10 mouse cellular contexts compared by ENCODE assay signal in genomic region chr13:49559185-49559584, GRCm38 (mm10). TPM values are rescaled to one million over a fixed set of nuclear protein-coding genes. Genes with fewer than 3 reads are reported as not detected.
DNase-seq lines count a peak whose midpoint lies in the region; ATAC-seq and TF ChIP-seq lines count a peak whose summit lies in the region.
"Had no signal": no experiment of that assay in that cellular context is flagged by ENCODE, and none has a peak within 500 bp of the region (broad histone marks: within the 10 kb centered on the region; RNA-seq: fewer than 3 reads in every experiment).

No protein-coding gene starts in this region.

- no peaks in the 10 kb centered on the region for H3K36me3 ChIP-seq in heart, embryonic 10.5 days
- no peaks in the 10 kb centered on the region for H3K36me3 ChIP-seq in lung, embryonic 14.5 days (ENCODE audit: insufficient read depth)
- H3K36me3 ChIP-seq in neural tube, embryonic 15.5 days, result no peaks in the 10 kb centered on the region
- H3K36me3 ChIP-seq: heart, embryonic 13.5 days had no signal

- no peak overlapping the region for H3K4me2 ChIP-seq in lung, embryonic 14.5 days
- no peak overlapping the region for H3K4me2 ChIP-seq in neural tube, embryonic 15.5 days
- H3K4me2 ChIP-seq: heart, embryonic 13.5 days had no signal

- H3K9me3 ChIP-seq in heart, embryonic 10.5 days, result no peaks in the 10 kb centered on the region
- no peaks in the 10 kb centered on the region for H3K9me3 ChIP-seq in lung, embryonic 14.5 days (ENCODE audit: low read depth, low read length)
- H3K9me3 ChIP-seq in neural tube, embryonic 15.5 days (replicated peaks), result no peaks in the 10 kb centered on the region
- H3K9me3 ChIP-seq: heart, embryonic 13.5 days had no signal

- H3K4me3 ChIP-seq in heart, embryonic 10.5 days, result no peak overlapping the region
- no peak overlapping the region for H3K4me3 ChIP-seq in lung, embryonic 14.5 days (ENCODE audit: low read depth, low read length)
- no peak overlapping the region for H3K4me3 ChIP-seq in neural tube, embryonic 15.5 days (replicated peaks)
- H3K4me3 ChIP-seq: heart, embryonic 13.5 days; myocyte had no signal

- DNase-seq in heart, adult 11 months, result peak; percentile 93
- DNase-seq in heart, embryonic 10.5 days (ENCODE audit: low spot score), result no peak
- peak; percentile 35 for DNase-seq in thymus, postnatal 4 days
- DNase-seq in thymus, adult 18-20 months, result no peak
- DNase-seq in gastrocnemius, postnatal 25 days, result peak; percentile 42
- peak; percentile 67 for DNase-seq in lung, embryonic 14.5 days
- DNase-seq in frontal cortex, postnatal 10 days (ENCODE audit: low spot score in 2 of 2), result no peak

- no peak for ATAC-seq in lung, embryonic 14.5 days (ENCODE audit: insufficient read depth)
- no peak for ATAC-seq in neural tube, embryonic 15.5 days (ENCODE audit: low FRiP score)

- no peaks in the 10 kb centered on the region for H3K27me3 ChIP-seq in heart, embryonic 10.5 days (ENCODE audit: insufficient read depth, poor library complexity, severe bottlenecking)
- H3K27me3 ChIP-seq in lung, embryonic 14.5 days (ENCODE audit: insufficient read depth, low read length), result no peaks in the 10 kb centered on the region
- H3K27me3 ChIP-seq in neural tube, embryonic 15.5 days (replicated peaks), result no peaks in the 10 kb centered on the region
- H3K27me3 ChIP-seq: heart, embryonic 13.5 days had no signal

- no peaks in the 10 kb centered on the region for H3K4me1 ChIP-seq in heart, embryonic 10.5 days
- H3K4me1 ChIP-seq in lung, embryonic 14.5 days (ENCODE audit: insufficient read depth), result no peaks in the 10 kb centered on the region
- H3K4me1 ChIP-seq in neural tube, embryonic 15.5 days, result no peaks in the 10 kb centered on the region
- H3K4me1 ChIP-seq: heart, embryonic 13.5 days had no signal

- no peak overlapping the region for H3K27ac ChIP-seq in heart, embryonic 10.5 days
- no peak overlapping the region for H3K27ac ChIP-seq in lung, embryonic 14.5 days (ENCODE audit: low read depth)
- no peak overlapping the region for H3K27ac ChIP-seq in neural tube, embryonic 15.5 days (replicated peaks)
- H3K27ac ChIP-seq: heart, embryonic 13.5 days had no signal

- WGBS in heart, embryonic 10.5 days, result 38% methylated on average over 2 of the region's 2 CpGs
- WGBS in lung, embryonic 14.5 days, result 35% methylated on average over 2 of the region's 2 CpGs
- WGBS in neural tube, embryonic 15.5 days, result 37% methylated on average over 2 of the region's 2 CpGs

- H3K9ac ChIP-seq in lung, embryonic 14.5 days, result no peak overlapping the region
- no peak overlapping the region for H3K9ac ChIP-seq in neural tube, embryonic 15.5 days (replicated peaks)
- H3K9ac ChIP-seq: heart, embryonic 13.5 days had no signal

- TF ChIP-seq CTCF in lung, embryonic 14.5 days (IDR thresholded peaks at IDR 0.05; ENCODE audit: low read depth), result peak; percentile 63

RNA-seq across cellular contexts. Expression of gene Aspn, which starts 14.9 kb away (rescaled TPM):
- polyA plus RNA-seq in heart, embryonic 10.5 days (2016; fragmentation: Nextera tagmentation; extraction: Ambion mirVana), result 0.21 TPM in 2 replicates
- total RNA-seq in gastrocnemius, postnatal 25 days (2021), result 10 to 100 TPM; 20.3 to 34.4 TPM
- 12.8 and 15.0 TPM in 2 replicates for polyA plus RNA-seq in lung, embryonic 14.5 days (2014; fragmentation: Nextera tagmentation; extraction: Ambion mirVana)
- 6.1 and 6.5 TPM in 2 replicates for polyA plus RNA-seq in neural tube, embryonic 15.5 days (2015; fragmentation: Nextera tagmentation; extraction: Ambion mirVana)

RNA-seq across cellular contexts. Expression of gene Omd, which starts 23.1 kb away (rescaled TPM):
- 0.65 and 1.0 TPM in 2 replicates for polyA plus RNA-seq in heart, embryonic 10.5 days (2016; fragmentation: Nextera tagmentation; extraction: Ambion mirVana)
- 1 to 10 TPM; 2.4 to 2.7 TPM for total RNA-seq in gastrocnemius, postnatal 25 days (2021)
- polyA plus RNA-seq in lung, embryonic 14.5 days (2014; fragmentation: Nextera tagmentation; extraction: Ambion mirVana), result 1.0 and 1.5 TPM in 2 replicates
- polyA plus RNA-seq in neural tube, embryonic 15.5 days (2015; fragmentation: Nextera tagmentation; extraction: Ambion mirVana), result 0.70 and 1.00 TPM in 2 replicates

RNA-seq across cellular contexts. Expression of gene Ogn, which starts 48.7 kb away (rescaled TPM):
- 1.3 and 2.1 TPM in 2 replicates for polyA plus RNA-seq in heart, embryonic 10.5 days (2016; fragmentation: Nextera tagmentation; extraction: Ambion mirVana)
- total RNA-seq in gastrocnemius, postnatal 25 days (2021), result 10 to 100 TPM; 33.9 to 37.0 TPM
- 69.3 and 75.0 TPM in 2 replicates for polyA plus RNA-seq in lung, embryonic 14.5 days (2014; fragmentation: Nextera tagmentation; extraction: Ambion mirVana)
- 17.8 and 20.1 TPM in 2 replicates for polyA plus RNA-seq in neural tube, embryonic 15.5 days (2015; fragmentation: Nextera tagmentation; extraction: Ambion mirVana)

RNA-seq across cellular contexts. Expression of gene Ecm2, which starts 54.6 kb away (rescaled TPM):
- 0.63 and 0.84 TPM in 2 replicates for polyA plus RNA-seq in heart, embryonic 10.5 days (2016; fragmentation: Nextera tagmentation; extraction: Ambion mirVana)
- 10 to 100 TPM in 1 of 2 experiments, 1 to 10 TPM in 1; 9.6 to 10.9 TPM for total RNA-seq in gastrocnemius, postnatal 25 days (2021)
- 0.66 and 0.74 TPM in 2 replicates for polyA plus RNA-seq in lung, embryonic 14.5 days (2014; fragmentation: Nextera tagmentation; extraction: Ambion mirVana)
- 1.9 and 2.2 TPM in 2 replicates for polyA plus RNA-seq in neural tube, embryonic 15.5 days (2015; fragmentation: Nextera tagmentation; extraction: Ambion mirVana)

Comparison
In these comparisons a context has a peak if more than half of its experiments do, and no peak if none do; other contexts are left out.
1. DNase-seq: peak in heart, adult 11 months (single experiment), thymus, postnatal 4 days (single experiment), gastrocnemius, postnatal 25 days (single experiment) and lung, embryonic 14.5 days (single experiment); none in heart, embryonic 10.5 days (single experiment), thymus, adult 18-20 months (0 of 2) and frontal cortex, postnatal 10 days (0 of 2).